Mouse (Mus musculus): ENCODE data around the gene Pxn. TPM values are rescaled to one million over a fixed set of nuclear protein-coding genes. Genes with fewer than 3 reads are reported as not detected.
A peak's percentile ranks its signal among the peaks of the same experiment; 100 is the strongest.
"Not testable (repeated sequence)": the region's sequence is repeated elsewhere in the genome, so short reads cannot be mapped to it uniquely, and the experiment has no call there.

The Pxn gene
- polyA plus RNA-seq, 1 experiment, result 46.8 TPM

DNA sequence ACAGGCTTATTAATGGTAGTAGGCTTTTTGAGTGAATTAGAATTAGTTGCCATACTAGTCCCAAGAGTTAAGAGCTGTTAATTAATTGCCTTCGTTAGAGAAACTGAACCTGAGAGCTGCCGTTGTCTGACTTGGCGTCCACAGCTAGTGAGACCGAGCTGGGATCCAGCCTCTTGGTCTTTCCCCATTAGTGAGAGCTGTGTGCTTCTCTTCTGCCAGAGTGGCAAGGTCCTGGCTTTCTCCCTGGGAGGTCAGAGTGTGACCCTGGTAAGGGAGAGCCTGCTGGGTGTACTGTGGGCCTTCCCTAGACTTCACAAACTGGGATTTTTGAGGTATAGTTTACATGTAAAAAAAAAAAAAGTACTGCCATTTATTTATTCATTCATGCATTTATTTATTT is 63.2 kb downstream of the Pxn start:
- Histone ChIP-seq H3ac (ENCODE audit: control insufficient read depth, insufficient read length, low read depth) (no peak overlapping the region), H3K4me3 (ENCODE audit: insufficient read depth, poor library complexity, severe bottlenecking) (no peak overlapping the region), H3K79me3 (ENCODE audit: low read depth) (peaks cover 62% of the 10 kb centered on the region), H3K36me3 (ENCODE audit: control insufficient read depth, insufficient read depth) (peaks cover 43% of the 10 kb centered on the region), H3K79me2 (ENCODE audit: control insufficient read depth, insufficient read depth) (peaks cover 99% of the 10 kb centered on the region), H3K27me3 (ENCODE audit: control insufficient read depth, insufficient read depth, insufficient read length) (no peaks in the 10 kb centered on the region)
- no peak for TF ChIP-seq MAX (IDR thresholded peaks at IDR 0.05)
- TF ChIP-seq CTCF (IDR thresholded peaks at IDR 0.05; ENCODE audit: control insufficient read depth, insufficient read depth, insufficient read length), result no peak
- TF ChIP-seq MYOG (IDR thresholded peaks at IDR 0.05; ENCODE audit: control insufficient read depth, extremely low read depth, insufficient read length), result no peak
- no peak for TF ChIP-seq CEBPB (IDR thresholded peaks at IDR 0.05; ENCODE audit: low read depth)
- no peak for TF ChIP-seq MYOD1 (IDR thresholded peaks at IDR 0.05; ENCODE audit: control insufficient read depth, insufficient read length, low read depth)
- TF ChIP-seq FOSL1 (IDR thresholded peaks at IDR 0.05; ENCODE audit: insufficient read depth, low read length, poor library complexity, severe bottlenecking), result no peak
- no peak for TF ChIP-seq USF1 (IDR thresholded peaks at IDR 0.05; ENCODE audit: low read depth)

DNA sequence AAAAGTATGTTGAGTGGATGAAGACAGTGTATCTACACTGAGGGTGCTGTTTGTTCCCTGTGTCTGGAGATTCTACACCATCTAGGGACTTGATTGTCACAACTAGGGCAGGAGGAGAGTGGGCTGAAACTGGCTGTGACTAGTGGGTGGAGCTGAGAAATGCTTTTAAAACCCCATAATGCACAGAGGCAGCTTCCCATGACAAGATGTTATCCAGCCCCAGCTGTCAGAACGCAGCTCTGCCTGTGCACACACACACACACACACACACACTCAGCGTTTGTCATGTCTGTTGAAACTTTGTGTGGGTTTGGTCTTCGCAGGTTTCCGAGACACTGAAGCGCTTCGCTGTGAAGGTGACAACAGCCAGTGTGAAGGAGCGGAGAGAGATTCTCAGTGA is 64.6 kb downstream of the Pxn start:
- peaks cover 57% of the 10 kb centered on the region for H3K36me3 ChIP-seq (ENCODE audit: control insufficient read depth, insufficient read depth)

DNA sequence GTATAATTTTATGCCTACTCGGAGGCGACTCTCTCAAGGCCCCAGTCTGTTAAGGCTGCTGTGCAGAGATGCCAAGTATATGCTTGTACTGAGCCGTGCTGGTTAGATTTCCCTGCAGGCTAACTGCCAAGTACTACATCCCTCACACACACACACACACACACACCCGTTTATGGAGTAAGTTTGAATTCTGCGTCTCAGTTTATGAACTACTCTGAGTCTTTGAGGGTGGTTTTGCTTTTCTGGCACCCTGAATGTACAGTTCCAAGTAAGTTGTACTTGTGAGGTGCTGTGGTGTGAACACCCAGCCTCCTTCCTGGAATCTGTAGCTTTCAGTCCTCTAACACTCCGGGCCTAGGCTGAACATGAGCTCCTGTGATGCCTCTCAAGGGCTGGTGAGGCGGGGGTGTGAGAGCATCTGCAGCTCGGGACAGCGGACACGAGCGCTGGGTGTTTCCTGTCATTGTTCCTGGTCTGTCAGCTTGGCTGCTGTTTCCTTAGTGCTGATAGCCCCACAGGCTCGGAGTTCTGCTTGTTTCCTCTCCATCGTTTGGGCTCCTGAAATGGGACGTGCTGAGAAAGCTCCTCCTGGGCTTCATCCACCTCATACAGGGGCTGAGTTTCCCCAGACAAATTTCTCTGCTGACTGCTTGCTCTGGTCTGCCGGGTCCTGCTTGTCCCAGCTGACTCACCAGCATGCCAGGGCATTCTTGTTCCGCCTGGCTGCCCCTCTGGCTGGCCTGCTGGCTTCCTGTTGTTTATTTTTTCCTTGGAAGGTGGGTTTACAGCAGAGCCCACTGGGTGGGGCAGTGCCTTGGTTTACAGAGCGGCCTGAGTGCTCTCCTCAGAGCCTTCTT is 66.4 kb downstream of the Pxn start:
- Histone ChIP-seq H3ac (ENCODE audit: control insufficient read depth, insufficient read length, low read depth) (peak overlapping the region; percentile 45), H3K79me3 (ENCODE audit: low read depth) (peaks cover 39% of the 10 kb centered on the region), H3K36me3 (ENCODE audit: control insufficient read depth, insufficient read depth) (peaks cover 65% of the 10 kb centered on the region), H3K27me3 (ENCODE audit: control insufficient read depth, insufficient read depth, insufficient read length) (no peaks in the 10 kb centered on the region), H3K4me3 (ENCODE audit: insufficient read depth, poor library complexity, severe bottlenecking) (no peak overlapping the region), H3K79me2 (ENCODE audit: control insufficient read depth, insufficient read depth) (peaks cover 84% of the 10 kb centered on the region)
- TF ChIP-seq MYOD1 (IDR thresholded peaks at IDR 0.05; ENCODE audit: control insufficient read depth, insufficient read length, low read depth) (no peak), MYOG (IDR thresholded peaks at IDR 0.05; ENCODE audit: control insufficient read depth, extremely low read depth, insufficient read length) (no peak), MAX (IDR thresholded peaks at IDR 0.05) (no peak), CTCF (IDR thresholded peaks at IDR 0.05; ENCODE audit: control insufficient read depth, insufficient read depth, insufficient read length) (no peak), CEBPB (IDR thresholded peaks at IDR 0.05; ENCODE audit: low read depth) (no peak), FOSL1 (IDR thresholded peaks at IDR 0.05; ENCODE audit: insufficient read depth, low read length, poor library complexity, severe bottlenecking) (no peak), USF1 (IDR thresholded peaks at IDR 0.05; ENCODE audit: low read depth) (no peak)

More for the DNA sequence above, 64.6 kb downstream of the Pxn start:
- Histone ChIP-seq H3ac (ENCODE audit: control insufficient read depth, insufficient read length, low read depth) (no peak overlapping the region), H3K79me2 (ENCODE audit: control insufficient read depth, insufficient read depth) (peaks cover 92% of the 10 kb centered on the region), H3K27me3 (ENCODE audit: control insufficient read depth, insufficient read depth, insufficient read length) (no peaks in the 10 kb centered on the region), H3K79me3 (ENCODE audit: low read depth) (peaks cover 57% of the 10 kb centered on the region), H3K4me3 (ENCODE audit: insufficient read depth, poor library complexity, severe bottlenecking) (no peak overlapping the region)
- TF ChIP-seq USF1 (IDR thresholded peaks at IDR 0.05; ENCODE audit: low read depth) (no peak), CEBPB (IDR thresholded peaks at IDR 0.05; ENCODE audit: low read depth) (no peak), CTCF (IDR thresholded peaks at IDR 0.05; ENCODE audit: control insufficient read depth, insufficient read depth, insufficient read length) (no peak), MYOG (IDR thresholded peaks at IDR 0.05; ENCODE audit: control insufficient read depth, extremely low read depth, insufficient read length) (no peak), MAX (IDR thresholded peaks at IDR 0.05) (no peak), FOSL1 (IDR thresholded peaks at IDR 0.05; ENCODE audit: insufficient read depth, low read length, poor library complexity, severe bottlenecking) (no peak), MYOD1 (IDR thresholded peaks at IDR 0.05; ENCODE audit: control insufficient read depth, insufficient read length, low read depth) (no peak)

DNA sequence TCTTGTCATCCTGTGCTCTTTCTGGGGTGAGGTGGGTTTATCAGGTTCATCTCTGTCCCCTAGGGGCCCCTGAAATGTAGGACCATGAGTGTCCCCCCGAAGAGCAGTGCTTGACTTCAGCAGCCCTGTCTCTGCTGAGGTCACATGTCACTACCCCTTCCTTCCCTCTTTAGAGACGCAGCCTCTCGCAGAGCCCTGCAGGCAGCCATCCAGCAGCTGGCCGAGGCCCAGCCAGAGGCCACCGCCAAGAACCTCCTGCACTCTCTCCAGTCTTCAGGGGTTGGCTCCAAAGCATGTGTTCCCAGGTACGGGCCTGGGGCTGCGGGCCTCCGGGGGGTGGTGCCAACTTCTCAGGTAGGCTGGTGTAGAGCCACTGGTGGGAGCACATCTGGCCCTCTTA is 68.5 kb downstream of the Pxn start:
- H3K36me3 ChIP-seq (ENCODE audit: control insufficient read depth, insufficient read depth), result peaks cover 82% of the 10 kb centered on the region
- TF ChIP-seq CEBPB (IDR thresholded peaks at IDR 0.05; ENCODE audit: low read depth) (no peak), MAX (IDR thresholded peaks at IDR 0.05) (no peak), CTCF (IDR thresholded peaks at IDR 0.05; ENCODE audit: control insufficient read depth, insufficient read depth, insufficient read length) (no peak), MYOD1 (IDR thresholded peaks at IDR 0.05; ENCODE audit: control insufficient read depth, insufficient read length, low read depth) (no peak), FOSL1 (IDR thresholded peaks at IDR 0.05; ENCODE audit: insufficient read depth, low read length, poor library complexity, severe bottlenecking) (no peak), USF1 (IDR thresholded peaks at IDR 0.05; ENCODE audit: low read depth) (no peak), MYOG (IDR thresholded peaks at IDR 0.05; ENCODE audit: control insufficient read depth, extremely low read depth, insufficient read length) (no peak)
- H3K79me2 ChIP-seq (ENCODE audit: control insufficient read depth, insufficient read depth), result peaks cover 63% of the 10 kb centered on the region
- H3K27me3 ChIP-seq (ENCODE audit: control insufficient read depth, insufficient read depth, insufficient read length), result no peaks in the 10 kb centered on the region
- no peak overlapping the region for H3K4me3 ChIP-seq (ENCODE audit: insufficient read depth, poor library complexity, severe bottlenecking)
- H3K79me3 ChIP-seq (ENCODE audit: low read depth), result peaks cover 18% of the 10 kb centered on the region
- no peak overlapping the region for H3ac ChIP-seq (ENCODE audit: control insufficient read depth, insufficient read length, low read depth)

DNA sequence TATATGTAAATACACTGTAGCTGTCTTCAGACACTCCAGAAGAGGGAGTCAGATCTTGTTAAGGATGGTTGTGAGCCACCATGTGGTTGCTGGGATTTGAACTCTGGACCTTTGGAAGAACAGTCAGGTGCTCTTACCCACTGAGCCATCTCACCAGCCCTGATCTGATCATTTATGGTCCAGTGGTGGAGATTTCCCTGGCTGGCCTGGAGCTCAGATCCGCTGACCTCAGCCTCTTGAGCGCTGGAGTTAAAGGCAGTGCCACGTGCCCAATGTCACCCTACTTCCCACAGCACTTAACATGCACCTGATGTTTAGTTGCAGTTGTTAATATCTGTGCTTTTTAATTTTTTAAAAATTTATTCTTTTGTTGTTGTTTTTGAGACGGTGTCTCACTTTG is 71.2 kb downstream of the Pxn start:
- H3K79me3 ChIP-seq (ENCODE audit: low read depth); H3K27me3 ChIP-seq (ENCODE audit: control insufficient read depth, insufficient read depth, insufficient read length); H3ac ChIP-seq (ENCODE audit: control insufficient read depth, insufficient read length, low read depth); H3K4me3 ChIP-seq (ENCODE audit: insufficient read depth, poor library complexity, severe bottlenecking): not testable (repeated sequence)
- Histone ChIP-seq H3K79me2 (ENCODE audit: control insufficient read depth, insufficient read depth) (peaks cover 37% of the 10 kb centered on the region), H3K36me3 (ENCODE audit: control insufficient read depth, insufficient read depth) (peaks cover 89% of the 10 kb centered on the region)

DNA sequence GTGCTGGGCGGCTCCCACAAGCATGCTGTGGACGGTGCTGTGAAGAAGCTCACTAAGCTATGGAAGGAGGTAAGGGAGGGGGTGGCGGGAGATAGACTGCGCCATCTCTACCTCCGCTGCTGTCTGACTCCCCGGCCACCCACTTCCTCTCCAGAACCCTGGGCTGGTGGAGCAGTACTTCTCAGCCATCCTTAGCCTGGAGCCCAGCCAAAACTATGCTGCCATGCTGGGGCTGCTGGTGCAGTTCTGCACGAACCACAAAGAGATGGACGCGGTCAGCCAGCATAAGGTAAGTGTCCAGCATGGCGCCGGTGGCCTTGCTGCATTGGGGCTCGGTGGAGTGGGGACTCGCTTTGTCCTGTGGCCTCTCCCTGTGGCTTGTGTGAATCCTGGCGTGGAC is 72.4 kb downstream of the Pxn start:
- peaks cover 24% of the 10 kb centered on the region for H3K79me2 ChIP-seq (ENCODE audit: control insufficient read depth, insufficient read depth)
- TF ChIP-seq MYOG (IDR thresholded peaks at IDR 0.05; ENCODE audit: control insufficient read depth, extremely low read depth, insufficient read length) (no peak), CEBPB (IDR thresholded peaks at IDR 0.05; ENCODE audit: low read depth) (no peak), CTCF (IDR thresholded peaks at IDR 0.05; ENCODE audit: control insufficient read depth, insufficient read depth, insufficient read length) (no peak), FOSL1 (IDR thresholded peaks at IDR 0.05; ENCODE audit: insufficient read depth, low read length, poor library complexity, severe bottlenecking) (no peak), MAX (IDR thresholded peaks at IDR 0.05) (no peak), MYOD1 (IDR thresholded peaks at IDR 0.05; ENCODE audit: control insufficient read depth, insufficient read length, low read depth) (no peak), USF1 (IDR thresholded peaks at IDR 0.05; ENCODE audit: low read depth) (no peak)
- H3K36me3 ChIP-seq (ENCODE audit: control insufficient read depth, insufficient read depth), result peaks cover 97% of the 10 kb centered on the region

More for the DNA sequence above, 72.4 kb downstream of the Pxn start:
- H3K4me3 ChIP-seq (ENCODE audit: insufficient read depth, poor library complexity, severe bottlenecking), result no peak overlapping the region
- H3K27me3 ChIP-seq (ENCODE audit: control insufficient read depth, insufficient read depth, insufficient read length), result no peaks in the 10 kb centered on the region
- peaks cover 4% of the 10 kb centered on the region for H3K79me3 ChIP-seq (ENCODE audit: low read depth)
- no peak overlapping the region for H3ac ChIP-seq (ENCODE audit: control insufficient read depth, insufficient read length, low read depth)
